Mouse (Mus musculus): ENCODE results near the gene Fgfr2. TPM values are rescaled to one million over a fixed set of nuclear protein-coding genes. Genes with fewer than 3 reads are reported as not detected.

Fgfr2 gene
- polyA plus RNA-seq, 1 experiment, result 1.7 TPM

- H3ac ChIP-seq (ENCODE audit: control insufficient read depth, insufficient read length, low read depth), result no peak overlapping the region
- H3K4me3 ChIP-seq (ENCODE audit: insufficient read depth, poor library complexity, severe bottlenecking), result no peak overlapping the region
- no peak for TF ChIP-seq FOSL1 (IDR thresholded peaks at IDR 0.05; ENCODE audit: insufficient read depth, low read length, poor library complexity, severe bottlenecking)
- no peak for TF ChIP-seq MAX (IDR thresholded peaks at IDR 0.05)
- no peak for TF ChIP-seq CTCF (IDR thresholded peaks at IDR 0.05; ENCODE audit: control insufficient read depth, insufficient read depth, insufficient read length)
- no peak for TF ChIP-seq MYOG (IDR thresholded peaks at IDR 0.05; ENCODE audit: control insufficient read depth, extremely low read depth, insufficient read length)
- TF ChIP-seq MYOD1 (IDR thresholded peaks at IDR 0.05; ENCODE audit: control insufficient read depth, insufficient read length, low read depth), result no peak
- no peak for TF ChIP-seq USF1 (IDR thresholded peaks at IDR 0.05; ENCODE audit: low read depth)
- TF ChIP-seq CEBPB (IDR thresholded peaks at IDR 0.05; ENCODE audit: low read depth), result no peak
- no peaks in the 10 kb centered on the region for H3K79me2 ChIP-seq (ENCODE audit: control insufficient read depth, insufficient read depth)
- no peaks in the 10 kb centered on the region for H3K27me3 ChIP-seq (ENCODE audit: control insufficient read depth, insufficient read depth, insufficient read length)
- H3K36me3 ChIP-seq (ENCODE audit: control insufficient read depth, insufficient read depth), result no peaks in the 10 kb centered on the region
- no peaks in the 10 kb centered on the region for H3K79me3 ChIP-seq (ENCODE audit: low read depth)
These were observed 313.4 kb downstream of the Fgfr2 start for GRCm38 (mm10) chr7:132809721-132810120.

- no peaks in the 10 kb centered on the region for H3K27me3 ChIP-seq (ENCODE audit: control insufficient read depth, insufficient read depth, insufficient read length)
- no peak for TF ChIP-seq MYOG (IDR thresholded peaks at IDR 0.05; ENCODE audit: control insufficient read depth, extremely low read depth, insufficient read length)
- no peak overlapping the region for H3ac ChIP-seq (ENCODE audit: control insufficient read depth, insufficient read length, low read depth)
- H3K4me3 ChIP-seq (ENCODE audit: insufficient read depth, poor library complexity, severe bottlenecking), result no peak overlapping the region
- no peaks in the 10 kb centered on the region for H3K36me3 ChIP-seq (ENCODE audit: control insufficient read depth, insufficient read depth)
- no peaks in the 10 kb centered on the region for H3K79me2 ChIP-seq (ENCODE audit: control insufficient read depth, insufficient read depth)
- H3K79me3 ChIP-seq (ENCODE audit: low read depth), result no peaks in the 10 kb centered on the region
These were observed 314.1 kb downstream of the Fgfr2 start for GRCm38 (mm10) chr7:132808841-132809682.

GRCm38 (mm10) chr7:132808051-132808796, 314.9 kb downstream of the Fgfr2 start:
- Histone ChIP-seq H3K79me3 (ENCODE audit: low read depth) (no peaks in the 10 kb centered on the region), H3K4me3 (ENCODE audit: insufficient read depth, poor library complexity, severe bottlenecking) (no peak overlapping the region), H3ac (ENCODE audit: control insufficient read depth, insufficient read length, low read depth) (no peak overlapping the region), H3K27me3 (ENCODE audit: control insufficient read depth, insufficient read depth, insufficient read length) (no peaks in the 10 kb centered on the region), H3K79me2 (ENCODE audit: control insufficient read depth, insufficient read depth) (no peaks in the 10 kb centered on the region), H3K36me3 (ENCODE audit: control insufficient read depth, insufficient read depth) (no peaks in the 10 kb centered on the region)
- TF ChIP-seq FOSL1 (IDR thresholded peaks at IDR 0.05; ENCODE audit: insufficient read depth, low read length, poor library complexity, severe bottlenecking) (no peak), CEBPB (IDR thresholded peaks at IDR 0.05; ENCODE audit: low read depth) (no peak), MAX (IDR thresholded peaks at IDR 0.05) (no peak), MYOG (IDR thresholded peaks at IDR 0.05; ENCODE audit: control insufficient read depth, extremely low read depth, insufficient read length) (no peak), CTCF (IDR thresholded peaks at IDR 0.05; ENCODE audit: control insufficient read depth, insufficient read depth, insufficient read length) (no peak), USF1 (IDR thresholded peaks at IDR 0.05; ENCODE audit: low read depth) (no peak), MYOD1 (IDR thresholded peaks at IDR 0.05; ENCODE audit: control insufficient read depth, insufficient read length, low read depth) (no peak)

GRCm38 (mm10) chr7:132806926-132807857, 316.0 kb downstream of the Fgfr2 start:
- H3K27me3 ChIP-seq (ENCODE audit: control insufficient read depth, insufficient read depth, insufficient read length), result no peaks in the 10 kb centered on the region
- no peaks in the 10 kb centered on the region for H3K79me3 ChIP-seq (ENCODE audit: low read depth)
- H3K79me2 ChIP-seq (ENCODE audit: control insufficient read depth, insufficient read depth), result no peaks in the 10 kb centered on the region
- H3K4me3 ChIP-seq (ENCODE audit: insufficient read depth, poor library complexity, severe bottlenecking), result no peak overlapping the region
- no peaks in the 10 kb centered on the region for H3K36me3 ChIP-seq (ENCODE audit: control insufficient read depth, insufficient read depth)
- no peak overlapping the region for H3ac ChIP-seq (ENCODE audit: control insufficient read depth, insufficient read length, low read depth)
- TF ChIP-seq FOSL1 (IDR thresholded peaks at IDR 0.05; ENCODE audit: insufficient read depth, low read length, poor library complexity, severe bottlenecking), result no peak

- H3ac ChIP-seq (ENCODE audit: control insufficient read depth, insufficient read length, low read depth), result no peak overlapping the region
- H3K79me3 ChIP-seq (ENCODE audit: low read depth), result no peaks in the 10 kb centered on the region
- no peaks in the 10 kb centered on the region for H3K27me3 ChIP-seq (ENCODE audit: control insufficient read depth, insufficient read depth, insufficient read length)
- H3K79me2 ChIP-seq (ENCODE audit: control insufficient read depth, insufficient read depth), result no peaks in the 10 kb centered on the region
- TF ChIP-seq MYOD1 (IDR thresholded peaks at IDR 0.05; ENCODE audit: control insufficient read depth, insufficient read length, low read depth) (no peak), CEBPB (IDR thresholded peaks at IDR 0.05; ENCODE audit: low read depth) (no peak), USF1 (IDR thresholded peaks at IDR 0.05; ENCODE audit: low read depth) (no peak), FOSL1 (IDR thresholded peaks at IDR 0.05; ENCODE audit: insufficient read depth, low read length, poor library complexity, severe bottlenecking) (no peak), CTCF (IDR thresholded peaks at IDR 0.05; ENCODE audit: control insufficient read depth, insufficient read depth, insufficient read length) (no peak), MYOG (IDR thresholded peaks at IDR 0.05; ENCODE audit: control insufficient read depth, extremely low read depth, insufficient read length) (no peak), MAX (IDR thresholded peaks at IDR 0.05) (no peak)
- H3K36me3 ChIP-seq (ENCODE audit: control insufficient read depth, insufficient read depth), result no peaks in the 10 kb centered on the region
- no peak overlapping the region for H3K4me3 ChIP-seq (ENCODE audit: insufficient read depth, poor library complexity, severe bottlenecking)
These were observed 316.9 kb downstream of the Fgfr2 start for GRCm38 (mm10) chr7:132806286-132806685.
